Mouse (Mus musculus) brain, embryonic 18.5 days (tissue): Measurements from ENCODE around the gene Rnf213.

Source experiments
- DNase-seq: peaks from one replicate; pipeline ENCODE4 v3.0.0-alpha.2; 2012; ENCODE audit warnings: low read depth, low spot score

Gene Rnf213

GRCm38 (mm10) chr11:119435880-119436872 lies 43.3 kb downstream of the Rnf213 start:
- DNase-seq, result no peak

GRCm38 (mm10) chr11:119438776-119439175 lies 45.9 kb downstream of the Rnf213 start:
- no peak for DNase-seq

GRCm38 (mm10) chr11:119442199-119442598 lies 49.3 kb downstream of the Rnf213 start:
- DNase-seq, result no peak

GRCm38 (mm10) chr11:119443442-119443841 lies 50.5 kb downstream of the Rnf213 start:
- DNase-seq, result no peak

- no peak for DNase-seq
These were observed 63.2 kb downstream of the Rnf213 start for GRCm38 (mm10) chr11:119456097-119456496.

GRCm38 (mm10) chr11:119477876-119478275 lies 85.0 kb downstream of the Rnf213 start:
- no peak for DNase-seq

- peak; percentile 90 for DNase-seq
These were observed 98.2 kb downstream of the Rnf213 start, which contains the start of gene Endov for GRCm38 (mm10) chr11:119490861-119491689. Endov (plus strand) TSS chr11:119491347.

GRCm38 (mm10) chr11:119491690-119492087 lies 98.8 kb downstream of the Rnf213 start:
- DNase-seq, result no peak

GRCm38 (mm10) chr11:119492830-119493229 lies 99.9 kb downstream of the Rnf213 start:
- no peak for DNase-seq

GRCm38 (mm10) chr11:119493516-119493915 lies 100.6 kb downstream of the Rnf213 start:
- DNase-seq, result no peak

GRCm38 (mm10) chr11:119496147-119496546 lies 103.2 kb downstream of the Rnf213 start:
- DNase-seq, result no peak

- no peak for DNase-seq
These were observed 104.6 kb downstream of the Rnf213 start for GRCm38 (mm10) chr11:119497451-119497850.

- DNase-seq, result no peak
These were observed 106.4 kb downstream of the Rnf213 start for GRCm38 (mm10) chr11:119499297-119499696.

GRCm38 (mm10) chr11:119500011-119500410 lies 107.1 kb downstream of the Rnf213 start:
- DNase-seq, result no peak

GRCm38 (mm10) chr11:119503675-119504074 lies 110.8 kb downstream of the Rnf213 start:
- DNase-seq, result no peak

GRCm38 (mm10) chr11:119506386-119506785 lies 113.5 kb downstream of the Rnf213 start:
- DNase-seq, result no peak

- no peak for DNase-seq
These were observed 114.9 kb downstream of the Rnf213 start for GRCm38 (mm10) chr11:119507772-119508171.

- DNase-seq, result no peak
These were observed 116.4 kb downstream of the Rnf213 start for GRCm38 (mm10) chr11:119509165-119509776.

- DNase-seq, result no peak
These were observed 120.2 kb downstream of the Rnf213 start for GRCm38 (mm10) chr11:119513038-119513659.

GRCm38 (mm10) chr11:119514108-119514860 lies 121.4 kb downstream of the Rnf213 start:
- no peak for DNase-seq
